Mouse (Mus musculus) ES-CJ7 (cell line): ENCODE measurements around the gene 2310039H08Rik.

Experiments
- DNase-seq: peaks from one replicate; pipeline ENCODE4 v3.0.0; 2011; ENCODE audit warnings: low read depth, low spot score

The 2310039H08Rik gene

GRCm38 (mm10) chr17:46772404-46773277 lies at the start of gene 2310039H08Rik:
2310039H08Rik (plus strand) TSS chr17:46772635.
- DNase-seq = peak; percentile 94

- no peak for DNase-seq
These were observed 47.9 kb upstream of the 2310039H08Rik start for GRCm38 (mm10) chr17:46724477-46725084.

GRCm38 (mm10) chr17:46725273-46725672 lies 47.2 kb upstream of the 2310039H08Rik start:
- peak; percentile 82 for DNase-seq

- DNase-seq = no peak
These were observed 46.4 kb upstream of the 2310039H08Rik start for GRCm38 (mm10) chr17:46725731-46726645.

GRCm38 (mm10) chr17:46727271-46727670 lies 45.2 kb upstream of the 2310039H08Rik start:
- no peak for DNase-seq

- DNase-seq = peak; percentile 74
These were observed 44.4 kb upstream of the 2310039H08Rik start for GRCm38 (mm10) chr17:46728021-46728420.

GRCm38 (mm10) chr17:46728496-46728895 lies 43.9 kb upstream of the 2310039H08Rik start:
- no peak for DNase-seq

GRCm38 (mm10) chr17:46728904-46729318 lies 43.5 kb upstream of the 2310039H08Rik start, which contains the start of gene Gnmt:
Gnmt (minus strand) TSS chr17:46729168.
- DNase-seq = no peak

- no peak for DNase-seq
These were observed 38.4 kb upstream of the 2310039H08Rik start for GRCm38 (mm10) chr17:46734055-46734454.

GRCm38 (mm10) chr17:46735287-46735686 lies 37.1 kb upstream of the 2310039H08Rik start:
- DNase-seq = no peak

- DNase-seq = peak; percentile 81
These were observed 36.3 kb upstream of the 2310039H08Rik start for GRCm38 (mm10) chr17:46736160-46736559.

- DNase-seq = no peak
These were observed 31.1 kb upstream of the 2310039H08Rik start for GRCm38 (mm10) chr17:46741305-46741704.

- DNase-seq = peak; percentile 41
These were observed 29.4 kb upstream of the 2310039H08Rik start for GRCm38 (mm10) chr17:46742986-46743385.

GRCm38 (mm10) chr17:46745506-46745905 lies 26.9 kb upstream of the 2310039H08Rik start:
- DNase-seq = no peak

- DNase-seq = no peak
These were observed 25.2 kb upstream of the 2310039H08Rik start for GRCm38 (mm10) chr17:46747234-46747633.

GRCm38 (mm10) chr17:46747806-46748205 lies 24.6 kb upstream of the 2310039H08Rik start:
- DNase-seq = no peak

GRCm38 (mm10) chr17:46749282-46749681 lies 23.2 kb upstream of the 2310039H08Rik start:
- DNase-seq = no peak

GRCm38 (mm10) chr17:46750580-46750979 lies 21.9 kb upstream of the 2310039H08Rik start:
- DNase-seq = no peak

- DNase-seq = no peak
These were observed 21.2 kb upstream of the 2310039H08Rik start for GRCm38 (mm10) chr17:46751056-46751793.

GRCm38 (mm10) chr17:46751794-46752556 lies 20.5 kb upstream of the 2310039H08Rik start, which contains the start of gene Cnpy3:
Cnpy3 (minus strand) TSS chr17:46752214.
- DNase-seq = peak; percentile 99
